Mouse (Mus musculus): ENCODE data around the gene Taf12.

GRCm38 (mm10) chr4:132266835-132267349 is 7.3 kb upstream of the Taf12 start:
- TF ChIP-seq CTCF (IDR thresholded peaks at IDR 0.05; ENCODE audit: control insufficient read depth, insufficient read depth, low read length) (no peak), POLR2A (IDR thresholded peaks at IDR 0.05; ENCODE audit: borderline replicate concordance, control insufficient read depth, low read depth, low read length) (no peak)
